Mouse (Mus musculus): ENCODE measurements around the gene Nek7. TPM values are rescaled to one million over a fixed set of nuclear protein-coding genes. Genes with fewer than 3 reads are reported as not detected.

Nek7 gene
- polyA plus RNA-seq, 1 experiment from 2014 or later, result 16.6 TPM

GRCm38 (mm10) chr1:138571038-138571441, 48.9 kb downstream of the Nek7 start:
- ATAC-seq, result no peak

DNA sequence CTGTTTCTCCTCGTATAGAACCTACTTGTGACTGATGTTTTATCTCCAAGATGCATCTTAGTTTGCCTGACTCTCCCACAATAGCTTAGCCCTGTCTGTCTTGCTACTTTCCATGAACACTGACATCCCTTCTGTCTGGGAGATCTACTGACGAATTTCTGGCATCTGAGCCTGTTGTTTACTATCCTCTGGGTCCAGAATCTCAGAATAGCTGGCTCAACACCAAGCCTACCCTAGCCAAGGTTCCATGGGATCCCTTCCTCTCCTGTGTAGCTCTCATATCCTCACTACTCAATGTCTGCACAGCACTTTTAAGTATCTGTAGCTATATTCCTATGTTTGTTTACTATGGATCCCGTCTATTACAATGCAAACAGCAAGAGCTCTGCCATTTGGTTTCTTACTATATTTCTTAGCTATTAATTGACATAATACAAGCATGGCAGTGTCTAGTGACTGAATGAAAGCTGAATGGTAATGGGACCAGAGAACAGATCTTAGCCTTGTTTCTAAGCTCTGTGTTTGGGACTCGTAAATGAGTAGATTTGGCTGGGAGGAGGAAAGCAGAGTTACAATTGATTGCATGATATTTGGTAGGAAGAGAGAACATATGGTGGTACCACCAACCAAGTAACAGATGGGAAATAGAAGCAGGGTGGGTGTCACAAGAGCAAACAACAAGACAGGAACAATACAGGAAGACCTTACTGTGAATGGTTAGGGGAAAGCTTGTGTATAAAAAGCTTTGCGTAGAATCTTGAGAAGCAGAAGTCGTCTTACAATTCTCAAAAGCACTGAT, 51.3 kb downstream of the Nek7 start:
- Histone ChIP-seq H3K9me3 (ENCODE audit: control insufficient read depth) (no peaks in the 10 kb centered on the region), H3K9ac (ENCODE audit: low read depth, low read length) (no peak overlapping the region), H3K4me1 (replicated peaks; ENCODE audit: control insufficient read depth, insufficient read depth, low read length) (no peaks in the 10 kb centered on the region), H3K27me3 (replicated peaks; ENCODE audit: control insufficient read depth, insufficient read depth, low read length) (peaks cover 39% of the 10 kb centered on the region), H3K27ac (ENCODE audit: low read depth, low read length) (no peak overlapping the region), H3K4me2 (replicated peaks; ENCODE audit: low read depth) (no peak overlapping the region), H3K4me3 (ENCODE audit: low read depth, low read length) (no peak overlapping the region), H3K36me3 (ENCODE audit: control insufficient read depth, insufficient read depth) (no peaks in the 10 kb centered on the region)
- WGBS, result 81% methylated on average over 6 of the region's 6 CpGs
- no peak for ATAC-seq
- no peak for TF ChIP-seq CTCF (IDR thresholded peaks at IDR 0.05; ENCODE audit: low read depth)

More at GRCm38 (mm10) chr1:138571038-138571441, 48.9 kb downstream of the Nek7 start:
- H3K9me3 ChIP-seq (ENCODE audit: control insufficient read depth), result no peaks in the 10 kb centered on the region
- no peak overlapping the region for H3K9ac ChIP-seq (ENCODE audit: low read depth, low read length)
- H3K27ac ChIP-seq (ENCODE audit: low read depth, low read length), result no peak overlapping the region
- no peak overlapping the region for H3K4me2 ChIP-seq (replicated peaks; ENCODE audit: low read depth)
- no peak overlapping the region for H3K4me3 ChIP-seq (ENCODE audit: low read depth, low read length)
- 69% methylated on average over 2 of the region's 2 CpGs for WGBS
- H3K27me3 ChIP-seq (replicated peaks; ENCODE audit: control insufficient read depth, insufficient read depth, low read length), result peaks cover 52% of the 10 kb centered on the region
- TF ChIP-seq CTCF (IDR thresholded peaks at IDR 0.05; ENCODE audit: low read depth), result no peak
- no peaks in the 10 kb centered on the region for H3K4me1 ChIP-seq (replicated peaks; ENCODE audit: control insufficient read depth, insufficient read depth, low read length)
- H3K36me3 ChIP-seq (ENCODE audit: control insufficient read depth, insufficient read depth), result no peaks in the 10 kb centered on the region

DNA sequence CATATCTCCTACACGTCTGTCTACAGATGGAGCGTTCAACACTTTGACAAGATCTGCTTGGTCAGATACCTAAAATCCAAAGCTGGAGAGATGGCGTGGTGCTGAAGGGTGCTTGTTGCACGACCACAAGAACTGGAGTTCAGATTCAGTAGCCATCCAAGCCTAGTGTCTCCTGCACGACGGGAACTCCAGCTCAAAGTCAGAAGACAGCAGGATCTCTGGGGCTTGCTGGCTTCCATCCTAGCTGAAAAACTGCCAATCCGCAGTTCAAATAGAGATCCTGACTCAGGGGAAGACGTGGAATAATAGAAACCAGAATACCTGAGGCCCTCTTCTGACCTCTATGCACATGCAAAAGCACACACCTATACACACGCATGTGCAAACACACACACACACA, 52.0 kb downstream of the Nek7 start:
- no peak for TF ChIP-seq CTCF (IDR thresholded peaks at IDR 0.05; ENCODE audit: low read depth)
- no peak overlapping the region for H3K4me2 ChIP-seq (replicated peaks; ENCODE audit: low read depth)

DNA sequence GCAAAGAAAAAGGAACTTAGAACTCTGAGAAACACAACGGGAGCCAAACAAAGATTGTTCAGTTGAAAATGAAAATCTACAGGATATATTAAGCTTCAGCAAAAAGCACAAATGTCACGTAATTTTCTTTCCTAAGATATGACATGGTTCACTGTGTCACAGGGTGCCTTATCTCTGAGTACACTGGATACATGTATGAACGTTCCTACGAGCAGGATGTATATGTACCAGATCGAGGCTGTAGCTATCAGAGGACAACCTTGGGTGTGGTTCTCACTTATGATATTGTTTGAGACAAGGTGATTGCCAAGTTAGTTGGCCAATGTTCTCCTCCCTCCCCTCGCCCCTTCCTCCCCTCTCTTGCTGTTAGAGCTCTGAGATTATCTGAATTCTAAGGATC, 55.3 kb downstream of the Nek7 start:
- no peak for ATAC-seq
- 64% methylated on average over 6 of the region's 6 CpGs for WGBS
- H3K4me2 ChIP-seq (replicated peaks; ENCODE audit: low read depth), result no peak overlapping the region

More for the DNA sequence above, 52.0 kb downstream of the Nek7 start:
- no peaks in the 10 kb centered on the region for H3K36me3 ChIP-seq (ENCODE audit: control insufficient read depth, insufficient read depth)
- H3K27me3 ChIP-seq (replicated peaks; ENCODE audit: control insufficient read depth, insufficient read depth, low read length), result peaks cover 35% of the 10 kb centered on the region
- 88% methylated on average over 9 of the region's 9 CpGs for WGBS
- H3K9me3 ChIP-seq (ENCODE audit: control insufficient read depth), result no peaks in the 10 kb centered on the region
- H3K27ac ChIP-seq (ENCODE audit: low read depth, low read length), result no peak overlapping the region
- H3K9ac ChIP-seq (ENCODE audit: low read depth, low read length), result no peak overlapping the region
- ATAC-seq, result no peak
- H3K4me1 ChIP-seq (replicated peaks; ENCODE audit: control insufficient read depth, insufficient read depth, low read length), result no peaks in the 10 kb centered on the region
- H3K4me3 ChIP-seq (ENCODE audit: low read depth, low read length), result no peak overlapping the region

GRCm38 (mm10) chr1:138560733-138561132, 59.2 kb downstream of the Nek7 start:
- no peak overlapping the region for H3K4me3 ChIP-seq (ENCODE audit: low read depth, low read length)
- no peak overlapping the region for H3K4me2 ChIP-seq (replicated peaks; ENCODE audit: low read depth)
- H3K27me3 ChIP-seq (replicated peaks; ENCODE audit: control insufficient read depth, insufficient read depth, low read length), result peaks cover 7% of the 10 kb centered on the region; the same call in 1 of the 2 replicates
- no peaks in the 10 kb centered on the region for H3K9me3 ChIP-seq (ENCODE audit: control insufficient read depth)
- no peak overlapping the region for H3K9ac ChIP-seq (ENCODE audit: low read depth, low read length)
- no peaks in the 10 kb centered on the region for H3K4me1 ChIP-seq (replicated peaks; ENCODE audit: control insufficient read depth, insufficient read depth, low read length)
- no peaks in the 10 kb centered on the region for H3K36me3 ChIP-seq (ENCODE audit: control insufficient read depth, insufficient read depth)
- no peak for TF ChIP-seq CTCF (IDR thresholded peaks at IDR 0.05; ENCODE audit: low read depth)
- 93% methylated on average over 12 of the region's 12 CpGs for WGBS
- ATAC-seq, result no peak
- H3K27ac ChIP-seq (ENCODE audit: low read depth, low read length), result no peak overlapping the region

More for the DNA sequence above, 55.3 kb downstream of the Nek7 start:
- Histone ChIP-seq H3K27ac (ENCODE audit: low read depth, low read length) (no peak overlapping the region), H3K9me3 (ENCODE audit: control insufficient read depth) (no peaks in the 10 kb centered on the region), H3K9ac (ENCODE audit: low read depth, low read length) (no peak overlapping the region), H3K27me3 (replicated peaks; ENCODE audit: control insufficient read depth, insufficient read depth, low read length) (peaks cover 34% of the 10 kb centered on the region), H3K4me1 (replicated peaks; ENCODE audit: control insufficient read depth, insufficient read depth, low read length) (no peaks in the 10 kb centered on the region), H3K4me3 (ENCODE audit: low read depth, low read length) (no peak overlapping the region), H3K36me3 (ENCODE audit: control insufficient read depth, insufficient read depth) (no peaks in the 10 kb centered on the region)
- no peak for TF ChIP-seq CTCF (IDR thresholded peaks at IDR 0.05; ENCODE audit: low read depth)

DNA sequence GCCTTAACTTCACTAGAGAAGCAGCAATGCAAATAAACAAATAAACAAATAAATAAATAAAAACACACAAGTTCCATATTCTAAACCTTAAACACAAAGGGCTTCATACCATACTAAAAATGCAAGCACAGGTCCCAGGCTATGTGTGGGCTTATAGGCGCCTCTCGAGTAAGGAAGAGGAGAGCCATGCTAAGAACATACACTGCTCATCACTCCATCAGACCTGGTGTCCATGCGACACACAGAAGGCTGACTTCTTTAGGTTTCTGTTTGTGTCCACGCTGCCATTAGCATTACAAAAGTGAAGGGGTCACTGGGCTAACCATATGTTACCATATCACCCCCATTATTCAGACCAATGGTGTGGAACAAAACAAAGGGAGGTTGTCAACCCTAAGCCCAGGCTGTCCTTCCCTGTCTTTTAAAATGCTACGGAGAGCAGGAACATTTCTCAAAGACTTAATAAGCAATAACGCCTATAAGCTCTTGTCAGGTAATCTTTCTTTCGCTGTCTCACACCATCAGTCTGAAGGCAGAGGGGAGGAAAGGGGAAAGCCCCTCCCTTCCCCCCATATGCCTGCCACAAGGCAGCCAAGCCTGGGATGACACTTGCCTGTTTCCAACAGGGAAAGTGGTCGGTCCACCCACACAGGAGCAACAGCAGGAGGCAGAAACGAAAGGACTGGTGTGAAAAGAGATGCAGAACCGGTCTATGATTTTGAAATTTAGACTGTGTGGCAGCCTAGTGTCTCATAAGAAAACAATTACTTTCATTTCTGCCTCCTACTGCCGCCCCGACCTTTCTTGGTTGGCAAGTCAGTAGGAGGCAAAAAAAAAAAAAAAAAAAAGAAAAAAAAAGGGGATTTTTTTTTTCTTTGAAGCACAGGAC, 60.5 kb downstream of the Nek7 start:
- WGBS, result 85% methylated on average over 12 of the region's 12 CpGs
- Histone ChIP-seq H3K36me3 (ENCODE audit: control insufficient read depth, insufficient read depth) (no peaks in the 10 kb centered on the region), H3K4me3 (ENCODE audit: low read depth, low read length) (no peak overlapping the region), H3K27me3 (replicated peaks; ENCODE audit: control insufficient read depth, insufficient read depth, low read length) (peaks cover 7% of the 10 kb centered on the region; the same call in 1 of the 2 replicates), H3K9me3 (ENCODE audit: control insufficient read depth) (no peaks in the 10 kb centered on the region), H3K4me1 (replicated peaks; ENCODE audit: control insufficient read depth, insufficient read depth, low read length) (no peaks in the 10 kb centered on the region), H3K4me2 (replicated peaks; ENCODE audit: low read depth) (no peak overlapping the region), H3K27ac (ENCODE audit: low read depth, low read length) (no peak overlapping the region), H3K9ac (ENCODE audit: low read depth, low read length) (no peak overlapping the region)
- ATAC-seq, result no peak
- TF ChIP-seq CTCF (IDR thresholded peaks at IDR 0.05; ENCODE audit: low read depth), result no peak

Measured in intestine, postnatal 0 days (tissue).